Mouse (Mus musculus) adrenal gland, postnatal 25 days (tissue): Measurements from ENCODE around the gene Sh3glb1. TPM values are rescaled to one million over a fixed set of nuclear protein-coding genes. Genes with fewer than 3 reads are reported as not detected.

Experiments used
- DNase-seq: peaks from one replicate; pipeline ENCODE4 v3.0.0; 2021; ENCODE audit warnings: mixed read lengths
- total RNA-seq: library from RNA; stranded (reverse); gene quantifications from 2 replicates; pipeline ENCODE4 v1.2.3, GENCODE M21; 2021

Gene Sh3glb1
- total RNA-seq, 1 experiment from 2014 or later = 180 TPM

DNA sequence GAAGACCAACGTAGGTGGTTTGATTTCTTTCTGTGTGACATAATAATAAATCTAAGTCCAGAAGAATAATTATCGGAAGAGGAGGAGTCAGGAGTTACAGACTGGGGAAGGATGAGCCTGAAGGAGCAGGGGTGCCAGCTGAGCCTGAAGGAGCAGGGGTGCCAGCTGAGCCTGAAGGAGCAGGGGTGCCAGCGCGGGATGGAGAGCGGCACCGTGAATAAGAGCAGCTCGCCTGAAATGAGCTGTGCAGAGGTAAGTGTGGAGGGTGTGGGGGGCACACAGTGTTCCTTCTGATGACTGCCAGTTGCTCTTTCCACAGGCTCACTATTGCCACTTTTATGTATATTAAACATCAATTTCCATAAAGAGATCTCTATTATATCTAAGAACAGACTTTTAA, 5.1 kb downstream of the Sh3glb1 start:
- DNase-seq = no peak

GRCm38 (mm10) chr3:144714606-144715005, 5.5 kb downstream of the Sh3glb1 start:
- DNase-seq = no peak

- DNase-seq = peak; percentile 21
These were observed 6.0 kb downstream of the Sh3glb1 start for GRCm38 (mm10) chr3:144714126-144714525.

- DNase-seq = no peak
These were observed 8.4 kb downstream of the Sh3glb1 start for GRCm38 (mm10) chr3:144711607-144712206.

DNA sequence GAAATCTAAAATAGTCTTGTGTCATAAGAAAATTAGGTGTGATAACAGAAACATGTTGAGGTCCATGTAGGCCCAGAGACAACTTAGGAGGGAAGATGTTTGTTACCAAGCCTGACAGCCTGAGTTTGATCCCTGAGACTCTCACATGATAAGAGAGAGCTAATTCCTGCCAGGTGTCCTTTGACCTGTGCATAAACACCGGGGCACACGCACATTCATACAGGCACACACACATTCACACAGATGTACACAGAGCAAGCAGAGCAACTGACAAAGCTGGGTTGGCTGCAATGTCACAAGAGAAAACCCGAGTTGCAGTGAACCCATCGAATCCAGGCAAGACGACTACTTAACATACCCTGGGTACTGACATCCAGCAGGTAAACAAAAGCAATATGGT, 11.5 kb downstream of the Sh3glb1 start:
- DNase-seq = no peak

DNA sequence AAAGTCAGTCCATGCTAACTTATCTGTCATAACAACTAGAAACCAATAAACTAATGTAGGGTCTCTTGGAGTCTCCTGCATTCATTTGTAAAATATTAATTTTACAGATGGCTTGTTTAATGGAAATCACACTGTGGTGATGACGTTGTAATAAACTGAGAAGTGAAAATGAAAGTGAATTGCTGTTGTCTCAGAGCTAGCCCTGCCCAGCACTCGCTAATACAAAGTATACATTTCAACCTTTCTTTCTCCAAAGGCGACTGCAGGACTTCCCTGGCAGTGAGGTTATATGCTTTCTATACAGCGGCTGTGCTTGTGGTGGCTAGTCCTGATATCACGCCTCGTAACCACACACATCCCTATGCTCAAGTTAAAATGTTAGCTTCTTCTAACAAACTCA, 16.2 kb downstream of the Sh3glb1 start:
- DNase-seq = no peak

DNA sequence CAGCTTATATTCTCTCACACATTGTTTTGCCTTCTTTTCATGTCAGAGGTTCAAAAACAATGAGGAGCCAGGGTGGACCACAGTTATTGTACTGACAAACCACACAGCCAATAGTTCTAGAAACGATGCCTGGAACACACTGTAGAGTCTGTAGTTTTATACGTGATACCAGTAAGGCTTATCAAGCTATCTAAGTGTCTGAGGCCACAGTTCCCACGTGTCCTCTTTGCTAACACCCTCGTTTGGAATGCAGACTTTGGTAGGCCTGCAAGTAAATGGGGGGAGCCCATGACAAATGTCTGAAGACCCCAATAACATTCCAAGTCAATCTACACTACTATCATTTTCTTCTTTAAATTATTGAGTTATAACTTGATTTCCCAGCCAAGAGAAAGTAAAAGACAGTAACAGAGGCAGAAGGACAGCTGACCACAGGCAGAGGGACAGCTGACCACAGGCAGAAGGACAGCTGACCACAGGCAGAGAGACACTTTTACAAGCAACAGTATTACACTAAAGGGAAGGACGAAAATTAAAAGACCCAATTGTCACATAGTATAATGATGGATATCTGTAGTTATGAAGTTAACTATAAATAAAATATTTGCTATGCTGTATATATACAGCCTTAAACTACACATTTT, 21.2 kb downstream of the Sh3glb1 start:
- no peak for DNase-seq

DNA sequence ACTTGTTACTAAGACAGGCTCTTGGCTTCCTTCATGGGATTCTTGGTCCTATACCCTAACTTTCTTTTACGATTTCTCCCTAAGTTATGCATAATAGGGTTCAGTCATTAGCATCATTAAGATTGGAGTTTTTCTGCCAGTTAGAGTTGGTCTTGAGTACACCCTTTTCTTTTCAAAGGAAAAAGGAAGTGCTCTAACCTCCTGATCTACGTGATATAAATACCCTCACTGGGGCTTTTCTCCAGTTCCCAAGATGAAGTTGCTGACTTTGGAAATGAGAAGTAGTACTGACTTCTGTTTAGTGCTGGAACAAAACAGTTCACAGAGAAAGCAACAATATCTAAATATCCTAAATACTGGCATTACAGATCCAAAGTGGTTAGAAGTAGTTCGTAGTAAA, 22.2 kb downstream of the Sh3glb1 start:
- DNase-seq = no peak

- DNase-seq = no peak
These were observed 23.0 kb downstream of the Sh3glb1 start for GRCm38 (mm10) chr3:144697154-144697553.

DNA sequence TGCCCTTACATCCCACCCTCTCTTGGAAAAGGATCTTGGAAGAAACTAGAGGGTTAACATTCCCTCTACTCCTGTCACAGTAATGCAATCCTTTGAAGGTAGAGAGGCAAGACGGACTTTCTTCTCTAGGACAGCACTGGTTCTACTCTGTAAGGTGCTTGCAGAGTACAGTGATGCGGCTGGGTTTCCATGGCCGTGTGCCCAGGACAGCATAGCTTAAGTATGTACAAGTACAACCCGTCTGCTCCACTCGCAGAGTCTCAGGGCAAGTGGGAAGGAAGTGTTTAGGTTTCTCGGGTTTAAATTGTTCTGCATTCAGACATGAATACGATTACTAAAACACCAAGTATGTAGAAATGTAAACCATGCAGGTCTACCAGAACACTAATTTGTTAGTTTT, 25.2 kb downstream of the Sh3glb1 start:
- DNase-seq = no peak

- no peak for DNase-seq
These were observed 26.1 kb downstream of the Sh3glb1 start for GRCm38 (mm10) chr3:144694040-144694439.

- DNase-seq = no peak
These were observed 28.1 kb downstream of the Sh3glb1 start for GRCm38 (mm10) chr3:144692052-144692451.

GRCm38 (mm10) chr3:144689236-144689635, 30.9 kb downstream of the Sh3glb1 start:
- DNase-seq = peak; percentile 43

DNA sequence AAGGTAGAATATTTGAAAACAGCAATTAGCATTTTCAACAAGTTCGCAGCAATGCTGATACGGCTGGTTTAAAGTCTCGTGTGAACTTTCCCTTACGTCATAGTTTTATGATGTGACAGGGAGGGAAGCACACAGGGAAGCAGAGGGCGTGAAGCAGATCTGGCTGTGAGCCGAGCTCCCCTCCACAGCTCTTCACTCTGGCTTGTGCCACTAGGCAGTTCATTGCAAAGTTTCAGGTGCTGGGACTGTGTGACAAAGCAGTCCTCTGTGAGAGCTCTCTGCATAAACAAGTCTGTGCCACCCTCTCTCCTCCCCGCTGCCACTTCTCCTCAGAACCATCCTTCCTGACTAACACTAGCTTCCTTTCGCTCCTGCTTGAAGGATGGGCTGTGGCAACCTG, 31.9 kb downstream of the Sh3glb1 start:
- DNase-seq = no peak

DNA sequence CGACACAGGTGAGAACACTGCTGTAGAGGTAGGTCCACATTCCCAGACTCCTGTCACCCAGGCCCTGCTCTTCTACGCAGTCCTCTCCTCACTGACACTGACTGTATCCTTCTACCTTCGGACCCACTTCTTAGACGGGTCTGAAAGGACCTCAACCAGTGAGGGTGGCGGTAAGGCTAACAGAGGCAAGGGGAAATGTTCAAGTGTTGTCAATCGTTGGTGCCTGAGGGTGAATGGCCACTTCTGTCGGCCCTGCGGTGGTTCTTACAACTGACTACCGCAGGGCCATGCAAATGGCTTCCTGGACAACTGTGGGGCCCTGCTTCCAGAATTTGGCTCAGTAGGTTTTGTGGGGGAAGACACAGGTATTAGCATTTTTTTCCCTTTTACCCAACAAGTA, 32.5 kb downstream of the Sh3glb1 start:
- no peak for DNase-seq

DNA sequence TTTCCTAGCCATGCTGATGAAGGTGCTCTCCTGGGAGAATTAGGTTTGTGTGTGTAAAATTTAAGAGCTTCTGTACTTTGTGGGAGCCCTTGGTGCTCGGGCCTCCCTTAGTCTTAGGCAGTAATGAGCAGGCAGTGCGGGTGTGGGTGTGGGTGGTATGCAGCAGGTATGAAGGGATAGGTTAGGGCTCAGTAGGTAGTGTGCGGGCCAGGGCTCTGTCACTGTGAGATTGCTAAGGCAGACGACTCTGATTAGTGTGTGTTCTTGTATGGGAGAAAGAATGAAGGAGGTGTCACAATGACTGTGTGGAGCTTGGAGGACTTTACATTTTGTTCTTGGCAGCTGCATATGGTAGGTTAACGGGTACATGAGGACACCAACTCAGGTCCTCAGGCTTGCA, 34.0 kb downstream of the Sh3glb1 start:
- no peak for DNase-seq

DNA sequence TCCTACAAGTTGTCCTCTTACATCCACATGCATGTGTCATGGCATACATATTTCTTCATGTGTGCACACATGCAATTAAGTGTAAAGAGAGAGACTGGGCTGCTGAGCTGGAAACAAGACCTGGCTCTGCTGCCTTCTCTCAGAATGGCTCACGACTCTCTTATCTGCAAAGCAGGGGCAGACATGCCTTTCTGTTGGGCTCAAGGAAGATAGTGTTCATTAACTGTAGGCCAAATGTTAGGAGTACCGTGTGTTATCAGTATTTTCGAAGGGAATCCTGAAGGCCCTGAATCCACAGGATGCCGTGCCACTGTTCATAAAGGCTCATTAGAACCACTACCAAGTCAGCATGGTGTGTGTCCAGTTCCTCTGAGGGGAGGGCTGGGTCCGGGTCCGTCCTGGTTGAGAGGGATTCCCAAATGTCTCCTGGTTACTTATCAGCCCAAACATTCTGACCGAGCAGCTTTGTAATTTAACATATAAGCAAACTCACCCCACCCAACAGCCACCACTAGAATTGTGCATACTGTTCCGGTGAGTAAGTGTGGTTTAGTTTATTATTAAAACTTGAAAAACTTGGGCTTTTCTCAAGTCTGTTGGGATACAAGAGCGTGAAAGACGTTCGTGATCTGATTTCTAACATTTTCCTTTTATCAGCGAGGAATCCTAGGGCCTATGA, 36.9 kb downstream of the Sh3glb1 start:
- no peak for DNase-seq

DNA sequence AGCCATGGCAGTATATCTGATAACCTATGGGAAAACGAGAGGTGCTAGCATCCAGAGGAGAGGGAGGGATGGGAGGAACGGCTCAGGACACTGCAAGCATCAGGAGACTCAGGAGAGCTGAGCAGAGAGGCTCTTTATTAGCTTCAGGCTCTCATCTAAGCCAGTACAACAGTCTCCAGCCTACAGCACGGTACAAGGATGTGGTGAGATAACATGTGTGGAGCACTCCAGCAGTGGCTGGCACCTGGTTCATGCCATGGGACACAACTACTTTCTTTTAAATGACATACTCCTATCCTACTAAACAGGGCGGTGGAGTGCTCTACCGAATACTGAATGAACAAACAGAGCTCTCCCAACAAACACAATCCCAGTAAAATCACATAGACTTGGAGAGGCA, 38.6 kb downstream of the Sh3glb1 start:
- no peak for DNase-seq

DNA sequence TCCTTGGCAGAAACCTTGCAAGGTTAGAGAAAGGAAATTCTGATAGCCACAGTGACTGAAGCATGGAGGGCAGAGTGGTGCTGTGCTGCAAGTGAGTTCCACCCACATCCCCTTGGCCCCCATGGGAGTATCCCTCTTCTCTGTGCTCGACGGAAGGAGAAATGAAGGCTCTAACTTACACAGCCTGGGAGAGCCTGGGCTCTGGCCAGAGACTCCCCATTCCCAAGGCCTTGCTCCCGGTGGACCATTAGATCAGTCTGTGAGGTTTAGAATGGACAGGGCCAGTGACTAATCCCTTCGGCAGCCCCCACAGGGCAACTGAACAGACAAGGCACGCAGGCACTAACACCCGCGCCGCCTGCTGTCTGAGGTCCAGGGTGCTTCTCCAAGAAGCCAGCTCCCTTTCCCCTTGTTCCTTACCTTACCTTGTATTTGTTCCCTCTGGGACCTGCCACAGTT, 40.4 kb downstream of the Sh3glb1 start:
- DNase-seq = no peak

GRCm38 (mm10) chr3:144679137-144679536, 41.0 kb downstream of the Sh3glb1 start:
- no peak for DNase-seq

- DNase-seq = no peak
These were observed 42.4 kb downstream of the Sh3glb1 start for GRCm38 (mm10) chr3:144677751-144678150.

GRCm38 (mm10) chr3:144676249-144676648, 43.9 kb downstream of the Sh3glb1 start:
- DNase-seq = no peak

GRCm38 (mm10) chr3:144672016-144672415, 48.1 kb downstream of the Sh3glb1 start:
- no peak for DNase-seq
